Mouse (Mus musculus) heart, embryonic 16.5 days (tissue): ENCODE data around the gene Mblac2. TPM values are rescaled to one million over a fixed set of nuclear protein-coding genes. Genes with fewer than 3 reads are reported as not detected.

ENCODE experiments used
- ATAC-seq: fragments of 200-750 bp; cut with Nextera tagmentation; replicated peaks from 2 replicates; pipeline ENCODE4 v1.8.0; 2017; ENCODE audit warnings: moderate number of reproducible peaks; ENCODE audit not compliant: insufficient read depth, low FRiP score; ENCODE audit errors: extremely low read depth
- H3K27ac ChIP-seq: fragments of 300-500 bp; sonication (generic); 2 replicates; pipeline ENCODE4 v1.5.1; 2014; ENCODE audit warnings: mild to moderate bottlenecking, low read length, control low read depth, moderate library complexity
- H3K27me3 ChIP-seq: fragments of 300-500 bp; sonication (generic); 2 replicates; pipeline ENCODE4 v1.6.1; 2014; ENCODE audit warnings: low read length, mixed read lengths; ENCODE audit not compliant: control insufficient read depth, insufficient read depth
- H3K36me3 ChIP-seq: fragments of 300-500 bp; sonication (generic); 2 replicates; pipeline ENCODE4 v1.6.1; 2014; ENCODE audit not compliant: control insufficient read depth, insufficient read depth
- H3K4me1 ChIP-seq: fragments of 300-500 bp; sonication (generic); 2 replicates; pipeline ENCODE4 v1.6.1; 2014; ENCODE audit warnings: low read length, mixed read lengths; ENCODE audit not compliant: control insufficient read depth, insufficient read depth
- H3K4me2 ChIP-seq: fragments of 300-500 bp; sonication (generic); 2 replicates; pipeline ENCODE4 v1.6.1; 2014; ENCODE audit warnings: low read depth, mild to moderate bottlenecking, control low read depth, low read length
- H3K4me3 ChIP-seq: fragments of 300-500 bp; sonication (generic); 2 replicates; pipeline ENCODE4 v1.5.1; 2014; ENCODE audit warnings: mild to moderate bottlenecking, control low read depth, low read length
- H3K9ac ChIP-seq: fragments of 300-500 bp; sonication (generic); 2 replicates; pipeline ENCODE4 v1.6.1; 2014; ENCODE audit warnings: low read length, control low read depth
- H3K9me3 ChIP-seq: fragments of 300-500 bp; sonication (generic); replicated peaks from 2 replicates; pipeline ENCODE4 v1.6.1; 2016; ENCODE audit warnings: low read length; ENCODE audit not compliant: control insufficient read depth
- WGBS: fragments of 180-500 bp; shearing (Covaris S2); extraction: QIAGEN DNeasy Blood & Tissue Kit; methylation state at CpG from one replicate; pipeline ENCODE4 v1.1.7; 2014; 5-methylcytosine and 5-hydroxymethylcytosine counted together
- polyA plus RNA-seq: library from polyadenylated mRNA; unstranded; fragments of >200 nt; fragmentation: Nextera tagmentation; extraction: Ambion mirVana; gene quantifications from 2 replicates; pipeline ENCODE4 v1.2.1, GENCODE M21; 2015

The Mblac2 gene
- 8.5 and 9.3 TPM in 2 replicates for polyA plus RNA-seq

DNA sequence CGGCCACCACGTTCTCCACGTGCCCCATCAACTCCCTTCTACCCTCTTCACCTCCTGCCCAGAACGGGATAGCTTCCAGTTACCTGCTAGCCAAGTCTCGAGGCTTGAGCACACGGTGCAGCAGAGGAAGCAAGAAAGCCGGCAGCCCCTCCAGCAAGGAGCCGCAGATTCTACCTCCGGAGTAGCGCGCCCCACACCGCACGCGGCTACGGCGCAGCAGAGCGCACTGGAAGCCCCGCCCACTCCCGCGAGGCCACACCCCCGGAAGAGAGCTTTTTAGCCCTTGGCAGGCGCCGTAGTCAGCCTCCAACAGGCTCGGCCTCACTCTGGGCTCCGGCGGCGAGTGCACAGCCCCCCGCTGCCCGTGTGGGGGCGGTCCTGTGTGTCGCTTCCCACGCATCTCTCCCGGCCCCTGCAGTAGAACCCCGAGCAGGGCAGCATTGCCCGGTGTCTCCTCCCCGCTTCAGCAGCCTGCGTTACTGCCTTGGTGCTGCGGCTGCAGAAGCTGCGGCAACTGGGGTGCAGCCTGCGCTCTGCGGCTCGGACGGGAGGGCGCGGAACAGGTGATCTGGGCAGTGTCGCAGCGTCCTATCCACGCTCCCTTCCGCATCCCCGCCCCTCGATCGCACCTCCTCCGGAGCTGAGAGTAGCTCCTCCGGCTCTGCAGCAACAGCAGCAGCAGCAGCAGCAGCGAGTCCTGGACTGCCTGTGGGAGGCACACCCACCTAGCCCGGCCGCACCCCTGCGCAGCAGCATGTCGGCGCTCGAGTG is at the start of gene Mblac2, which contains the start of gene Polr3g:
TSS of gene Mblac2 (plus strand) at position 567 of the 771 bp plus-strand sequence.
TSS of gene Polr3g (minus strand) at position 239 of the 771 bp plus-strand sequence.
- peak within 1 kb of the TSS; percentile 95 for H3K4me3 ChIP-seq
- peaks cover 15% of the 10 kb centered on the region for H3K4me1 ChIP-seq
- peak within 1 kb of the TSS; percentile 86 for H3K9ac ChIP-seq
- peak; percentile 94 for ATAC-seq
- H3K27me3 ChIP-seq = no peaks in the 10 kb centered on the region
- H3K4me2 ChIP-seq = peak within 1 kb of the TSS; percentile 99
- WGBS = under 1% methylated on average over 61 of the region's 61 CpGs
- no peaks in the 10 kb centered on the region for H3K9me3 ChIP-seq
- H3K27ac ChIP-seq = peak within 1 kb of the TSS; percentile 91
- H3K36me3 ChIP-seq = no peaks in the 10 kb centered on the region

DNA sequence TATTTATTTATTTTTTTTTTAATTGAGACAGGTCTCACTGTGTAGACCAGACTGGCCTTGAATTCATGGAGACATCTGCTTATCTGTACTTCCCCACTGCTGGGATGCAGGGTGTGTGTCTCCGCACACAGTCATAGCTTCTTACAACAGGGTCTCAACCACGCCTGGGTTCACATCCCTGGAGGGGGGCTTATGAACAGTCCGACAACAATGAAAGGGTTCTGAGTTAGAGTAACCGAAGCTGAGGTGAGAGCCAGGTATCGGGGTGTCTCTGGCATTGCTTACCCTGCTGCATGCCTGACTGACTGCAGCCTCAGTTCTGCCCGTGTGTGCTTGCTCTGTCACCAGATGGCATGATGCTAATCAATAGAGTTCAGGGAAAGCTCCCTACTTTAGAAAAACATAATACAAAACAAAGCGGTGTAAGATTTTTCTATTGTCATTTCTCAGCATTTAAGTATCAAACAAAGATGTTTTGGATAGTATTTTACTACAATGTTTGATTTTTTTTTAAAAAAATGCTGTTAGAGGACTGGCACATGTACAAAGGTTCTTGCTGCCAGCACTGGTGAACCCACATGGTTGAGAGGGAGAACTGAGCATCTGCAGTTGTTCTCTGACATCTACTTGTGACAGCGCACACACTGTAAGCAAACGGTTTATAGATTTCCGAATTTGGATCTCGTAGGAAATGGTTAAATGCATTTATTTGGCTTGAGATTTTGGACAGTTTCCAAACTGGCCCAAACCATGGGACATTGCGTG is 47.4 kb upstream of the Mblac2 start:
- Histone ChIP-seq H3K9me3 (no peaks in the 10 kb centered on the region), H3K4me2 (no peak overlapping the region), H3K4me3 (no peak overlapping the region), H3K27ac (no peak overlapping the region), H3K4me1 (peaks cover 6% of the 10 kb centered on the region), H3K36me3 (peaks cover 29% of the 10 kb centered on the region), H3K27me3 (no peaks in the 10 kb centered on the region), H3K9ac (no peak overlapping the region)
- WGBS = 85% methylated on average over 12 of the region's 12 CpGs
- no peak for ATAC-seq

DNA sequence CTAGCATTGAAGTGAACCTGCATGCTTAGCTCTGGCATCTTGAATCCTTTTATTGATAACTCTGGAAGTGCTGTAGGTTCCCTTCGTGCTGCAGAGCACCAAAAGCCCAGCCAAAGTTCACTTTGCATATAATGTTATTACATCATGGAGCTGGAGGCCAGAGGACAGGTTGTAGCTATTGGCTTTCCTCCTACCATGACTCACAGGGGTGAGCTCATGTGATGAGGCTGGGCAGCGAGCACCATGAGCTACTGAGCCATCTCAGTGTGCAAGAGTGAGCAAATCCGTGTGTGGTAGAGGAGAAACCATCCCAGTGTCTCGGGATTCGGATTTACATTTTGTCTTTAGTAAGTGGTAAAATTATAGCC is 46.8 kb upstream of the Mblac2 start:
- Histone ChIP-seq H3K4me3 (no peak overlapping the region), H3K9me3 (no peaks in the 10 kb centered on the region), H3K4me1 (peaks cover 1% of the 10 kb centered on the region; the same call in 1 of the 2 replicates), H3K9ac (no peak overlapping the region), H3K4me2 (no peak overlapping the region), H3K27me3 (no peaks in the 10 kb centered on the region), H3K36me3 (peaks cover 32% of the 10 kb centered on the region), H3K27ac (no peak overlapping the region)
- ATAC-seq = no peak
- WGBS = 79% methylated on average over 5 of the region's 5 CpGs

DNA sequence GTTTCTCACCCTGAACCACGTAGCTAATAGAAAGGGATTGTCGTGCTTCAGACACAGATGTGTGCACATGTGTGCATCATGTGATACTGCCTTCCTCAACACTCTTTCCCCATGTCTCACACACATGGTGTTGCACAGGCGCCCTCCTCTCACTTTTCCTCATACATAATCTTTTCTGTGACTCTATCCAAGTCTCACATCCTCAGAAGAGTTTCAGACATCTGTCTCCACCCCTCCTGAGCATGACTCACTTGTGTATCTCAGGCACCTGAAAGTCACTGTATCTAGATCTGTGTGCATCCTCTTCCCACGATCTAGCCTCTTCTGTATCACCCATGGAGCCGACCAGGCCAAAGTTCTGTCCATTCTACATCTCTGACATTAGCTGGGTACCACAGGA is 43.4 kb upstream of the Mblac2 start:
- Histone ChIP-seq H3K9me3 (no peaks in the 10 kb centered on the region), H3K9ac (no peak overlapping the region), H3K4me2 (no peak overlapping the region), H3K27me3 (no peaks in the 10 kb centered on the region), H3K4me3 (no peak overlapping the region), H3K4me1 (no peaks in the 10 kb centered on the region), H3K36me3 (peaks cover 35% of the 10 kb centered on the region), H3K27ac (no peak overlapping the region)
- ATAC-seq = no peak
- WGBS = 80% methylated on average over 5 of the region's 5 CpGs

DNA sequence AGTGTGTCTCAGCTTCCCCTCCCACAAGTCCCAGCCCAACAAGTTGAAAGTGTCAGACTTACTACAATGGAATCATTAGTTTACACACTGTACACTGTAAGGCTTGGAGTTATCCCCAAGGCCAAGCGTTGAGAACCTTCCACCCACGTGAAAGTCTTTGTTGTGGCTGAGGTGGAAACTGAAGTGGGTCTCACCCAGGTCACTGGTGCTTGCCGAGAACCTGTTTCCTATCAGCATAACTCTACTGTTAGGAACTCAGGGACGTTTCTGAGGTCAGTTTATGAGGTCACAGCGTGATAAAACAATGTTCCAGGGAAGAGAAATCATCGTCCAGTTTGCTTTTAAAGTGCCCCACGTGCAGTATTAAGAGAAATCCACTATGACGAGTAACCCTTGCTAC is 35.8 kb upstream of the Mblac2 start:
- Histone ChIP-seq H3K36me3 (peaks cover 20% of the 10 kb centered on the region), H3K4me1 (no peaks in the 10 kb centered on the region), H3K9me3 (no peaks in the 10 kb centered on the region), H3K27me3 (no peaks in the 10 kb centered on the region), H3K4me3 (no peak overlapping the region), H3K4me2 (no peak overlapping the region), H3K27ac (no peak overlapping the region), H3K9ac (no peak overlapping the region)
- ATAC-seq = no peak
- WGBS = 72% methylated on average over 8 of the region's 8 CpGs

DNA sequence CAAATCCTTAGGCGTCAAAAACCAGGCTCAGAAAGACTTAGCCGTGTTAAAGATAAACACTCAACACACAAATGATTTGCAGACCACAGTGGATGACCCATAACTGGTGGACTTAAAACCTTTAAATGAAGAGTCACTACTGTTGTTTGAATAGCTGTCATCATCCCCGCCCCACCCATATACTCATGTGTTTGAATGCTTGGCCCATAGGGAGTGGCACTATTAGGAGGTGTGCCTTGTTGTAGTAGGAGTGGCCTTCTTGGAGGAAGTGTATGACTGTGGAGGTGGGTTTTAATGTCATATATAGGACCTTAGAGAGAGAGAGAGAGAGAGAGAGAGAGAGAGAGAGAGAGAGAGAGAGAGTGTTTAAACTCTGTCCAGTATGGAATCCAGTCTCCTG is 28.0 kb upstream of the Mblac2 start:
- WGBS = 89% methylated on average over 3 of the region's 3 CpGs
- no peak for ATAC-seq

DNA sequence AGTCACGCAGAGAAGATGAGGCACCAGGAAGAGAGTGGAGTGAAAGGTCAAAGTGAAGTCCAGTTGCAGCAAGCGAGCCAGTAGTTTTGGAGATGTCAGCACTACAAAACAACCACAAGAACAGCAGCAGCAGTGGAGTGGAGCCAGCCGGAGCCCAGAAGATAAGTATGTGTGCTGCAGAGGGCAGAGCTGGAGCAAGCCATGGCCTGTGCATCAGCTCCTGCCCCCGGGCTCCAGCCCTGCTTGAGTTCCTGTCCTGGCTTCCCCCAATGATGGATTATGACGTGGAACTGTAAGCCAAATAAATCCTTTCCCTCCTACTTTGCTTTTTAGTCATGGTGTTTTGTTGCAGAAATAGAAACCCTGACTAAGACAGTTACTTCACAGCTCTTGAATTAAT is 26.9 kb upstream of the Mblac2 start:
- Histone ChIP-seq H3K27ac (no peak overlapping the region), H3K36me3 (peaks cover 10% of the 10 kb centered on the region; the same call in 1 of the 2 replicates), H3K9ac (no peak overlapping the region), H3K4me2 (no peak overlapping the region), H3K9me3 (no peaks in the 10 kb centered on the region), H3K4me3 (no peak overlapping the region), H3K4me1 (no peaks in the 10 kb centered on the region), H3K27me3 (no peaks in the 10 kb centered on the region)
- 64% methylated on average over 5 of the region's 5 CpGs for WGBS
- ATAC-seq = no peak

More for the DNA sequence above, 28.0 kb upstream of the Mblac2 start:
- Histone ChIP-seq H3K4me3 (no peak overlapping the region), H3K36me3 (peaks cover 10% of the 10 kb centered on the region; the same call in 1 of the 2 replicates), H3K4me1 (no peaks in the 10 kb centered on the region), H3K9ac (no peak overlapping the region), H3K9me3 (no peaks in the 10 kb centered on the region), H3K27ac (no peak overlapping the region), H3K4me2 (no peak overlapping the region), H3K27me3 (no peaks in the 10 kb centered on the region)

DNA sequence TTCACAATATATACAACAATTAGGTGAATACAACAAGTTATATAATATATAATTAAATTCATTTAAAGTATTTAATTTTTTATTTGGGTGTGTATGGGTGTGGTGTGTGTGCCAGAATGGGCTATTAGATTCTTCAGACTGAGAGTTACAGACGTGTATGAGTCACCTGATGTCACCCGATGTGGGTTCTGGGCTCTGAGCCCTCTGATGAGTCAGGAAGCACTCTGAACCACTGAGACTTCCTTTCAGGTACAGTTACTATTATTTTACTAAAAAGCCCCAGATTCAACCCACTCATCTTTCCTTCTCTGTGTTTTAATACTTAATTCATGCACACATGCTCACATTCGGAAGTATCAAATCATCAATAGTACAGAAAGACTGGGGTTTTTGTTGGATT is 26.3 kb upstream of the Mblac2 start:
- Histone ChIP-seq H3K27me3 (no peaks in the 10 kb centered on the region), H3K27ac (no peak overlapping the region), H3K36me3 (peaks cover 10% of the 10 kb centered on the region; the same call in 1 of the 2 replicates), H3K4me2 (no peak overlapping the region), H3K4me1 (peaks cover 3% of the 10 kb centered on the region), H3K9ac (no peak overlapping the region), H3K9me3 (no peaks in the 10 kb centered on the region), H3K4me3 (no peak overlapping the region)
- 87% methylated on average over 3 of the region's 3 CpGs for WGBS
- no peak for ATAC-seq

DNA sequence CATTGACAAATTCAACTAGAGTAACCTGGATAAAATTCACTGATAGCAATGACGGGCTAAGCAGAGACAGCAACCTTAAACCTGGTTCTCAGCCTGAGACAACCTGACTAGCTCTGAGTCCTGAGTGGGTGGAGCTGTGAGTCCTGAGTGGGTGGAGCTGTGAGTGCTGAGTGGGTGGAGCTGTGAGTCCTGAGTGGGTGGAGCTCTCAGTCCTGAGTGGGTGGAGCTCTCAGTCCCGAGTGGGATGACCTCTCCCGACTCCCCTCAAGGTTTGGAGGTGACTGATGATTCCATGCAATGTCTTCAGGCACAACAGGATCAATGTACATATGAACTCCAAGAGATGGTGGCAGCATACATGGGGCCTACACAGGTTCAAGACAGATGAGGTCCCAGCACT is 21.6 kb upstream of the Mblac2 start:
- H3K4me3 ChIP-seq = no peak overlapping the region
- peaks cover 4% of the 10 kb centered on the region; the same call in 1 of the 2 replicates for H3K36me3 ChIP-seq
- H3K9ac ChIP-seq = no peak overlapping the region
- ATAC-seq = no peak
- H3K9me3 ChIP-seq = no peaks in the 10 kb centered on the region
- H3K4me1 ChIP-seq = peaks cover 14% of the 10 kb centered on the region
- H3K4me2 ChIP-seq = no peak overlapping the region
- 90% methylated on average over 3 of the region's 3 CpGs for WGBS
- H3K27ac ChIP-seq = no peak overlapping the region
- no peaks in the 10 kb centered on the region for H3K27me3 ChIP-seq
